Mouse (Mus musculus) neural tube, embryonic 11.5 days (tissue): Measurements from ENCODE around the gene Chek2. TPM values are rescaled to one million over a fixed set of nuclear protein-coding genes. Genes with fewer than 3 reads are reported as not detected.
A peak's percentile ranks its signal among the peaks of the same experiment; 100 is the strongest.
"Not testable (repeated sequence)": the region's sequence is repeated elsewhere in the genome, so short reads cannot be mapped to it uniquely, and the experiment has no call there.

Source experiments
- ATAC-seq: fragments of 200-750 bp; cut with Nextera tagmentation; 2 replicates; pipeline ENCODE4 v1.8.0; 2017; ENCODE audit warnings: moderate number of reproducible peaks, mild to moderate bottlenecking, moderate TSS enrichment, moderate library complexity; ENCODE audit not compliant: insufficient read depth, low FRiP score, low TSS enrichment
- DNase-seq: peaks from one replicate; pipeline ENCODE4 v3.0.0-alpha.2; 2015; ENCODE audit warnings: low spot score
- H3K27ac ChIP-seq: fragments of 300-500 bp; sonication (generic); 2 replicates; pipeline ENCODE4 v1.5.1; 2014; ENCODE audit warnings: low read depth, mild to moderate bottlenecking, low read length
- H3K27me3 ChIP-seq: fragments of 300-500 bp; sonication (generic); 2 replicates; pipeline ENCODE4 v1.6.1; 2014; ENCODE audit warnings: mild to moderate bottlenecking, low read length, mixed read lengths; ENCODE audit not compliant: control insufficient read depth, insufficient read depth
- H3K36me3 ChIP-seq: fragments of 300-500 bp; sonication (generic); 2 replicates; pipeline ENCODE4 v1.6.1; 2014; ENCODE audit warnings: mild to moderate bottlenecking, low read length, moderate library complexity, mixed read lengths; ENCODE audit not compliant: control insufficient read depth, insufficient read depth
- H3K4me1 ChIP-seq: fragments of 300-500 bp; sonication (generic); 2 replicates; pipeline ENCODE4 v1.6.1; 2014; ENCODE audit warnings: low read length, mixed read lengths; ENCODE audit not compliant: control insufficient read depth, insufficient read depth
- H3K4me2 ChIP-seq: fragments of 300-500 bp; sonication (generic); 2 replicates; pipeline ENCODE4 v1.6.1; 2014; ENCODE audit warnings: low read depth, mild to moderate bottlenecking, moderate library complexity
- H3K4me3 ChIP-seq: fragments of 300-500 bp; sonication (generic); 2 replicates; pipeline ENCODE4 v1.5.1; 2014; ENCODE audit warnings: low read depth, low read length
- H3K9ac ChIP-seq: fragments of 300-500 bp; sonication (generic); 2 replicates; pipeline ENCODE4 v1.6.1; 2014; ENCODE audit warnings: mild to moderate bottlenecking, low read length
- H3K9me3 ChIP-seq: fragments of 300-500 bp; sonication (generic); 2 replicates; pipeline ENCODE4 v1.6.1; 2016; ENCODE audit warnings: low read length; ENCODE audit not compliant: control insufficient read depth
- WGBS: fragments of 180-500 bp; shearing (Covaris S2); extraction: QIAGEN DNeasy Blood & Tissue Kit; methylation state at CpG from one replicate; pipeline ENCODE4 v1.1.7; 2014; 5-methylcytosine and 5-hydroxymethylcytosine counted together
- polyA plus RNA-seq: library from polyadenylated mRNA; unstranded; fragments of >200 nt; fragmentation: Nextera tagmentation; extraction: Ambion mirVana; gene quantifications from 2 replicates; pipeline ENCODE4 v1.2.1, GENCODE M21; 2014

Gene Chek2
- polyA plus RNA-seq, 1 experiment from 2014 or later, result 24.2 TPM

GRCm38 (mm10) chr5:110831036-110831720 is 8.6 kb upstream of the Chek2 start:
- WGBS, result 91% methylated on average over 5 of the region's 5 CpGs
- Histone ChIP-seq H3K9ac (no peak overlapping the region), H3K27ac (no peak overlapping the region), H3K4me3 (no peak overlapping the region), H3K27me3 (no peaks in the 10 kb centered on the region), H3K4me2 (no peak overlapping the region), H3K9me3 (no peaks in the 10 kb centered on the region), H3K36me3 (no peaks in the 10 kb centered on the region), H3K4me1 (no peaks in the 10 kb centered on the region)
- DNase-seq, result no peak
- ATAC-seq, result no peak

- 0 out of 2 replicates have a peak, but pooled peaks cover 2% of the 10 kb centered on the region for H3K4me1 ChIP-seq
- DNase-seq (peak; percentile 49), ATAC-seq (no peak)
- no peaks in the 10 kb centered on the region for H3K36me3 ChIP-seq
- H3K4me2 ChIP-seq, result no peak overlapping the region
- H3K9ac ChIP-seq, result no peak overlapping the region
- WGBS, result 34% methylated on average over 3 of the region's 3 CpGs
- no peak overlapping the region for H3K4me3 ChIP-seq
- no peak overlapping the region for H3K27ac ChIP-seq
- no peaks in the 10 kb centered on the region for H3K27me3 ChIP-seq
- no peaks in the 10 kb centered on the region for H3K9me3 ChIP-seq
Observed at GRCm38 (mm10) chr5:110835959-110836358, 3.8 kb upstream of the Chek2 start.

GRCm38 (mm10) chr5:110838016-110838415 is 1.8 kb upstream of the Chek2 start:
- not testable (repeated sequence) for ATAC-seq, H3K4me3 ChIP-seq, DNase-seq, H3K9me3 ChIP-seq, H3K36me3 ChIP-seq, H3K27ac ChIP-seq, H3K4me2 ChIP-seq, H3K9ac ChIP-seq, H3K4me1 ChIP-seq, H3K27me3 ChIP-seq
- WGBS, result 84% methylated on average over 5 of the region's 5 CpGs

GRCm38 (mm10) chr5:110839038-110839677 is 621 bp upstream of the Chek2 start:
- H3K36me3 ChIP-seq, result no peaks in the 10 kb centered on the region
- H3K4me3 ChIP-seq, result peak overlapping the region; percentile 73
- H3K27me3 ChIP-seq, result no peaks in the 10 kb centered on the region
- H3K27ac ChIP-seq, result peak overlapping the region; percentile 60; the same call in 1 of the 2 replicates
- DNase-seq (no peak), ATAC-seq (no peak; the same call in 1 of the 2 replicates)
- H3K4me1 ChIP-seq, result 0 out of 2 replicates have a peak, but pooled peaks cover 2% of the 10 kb centered on the region
- H3K9ac ChIP-seq, result peak overlapping the region; percentile 79
- peak overlapping the region; percentile 87 for H3K4me2 ChIP-seq
- no peaks in the 10 kb centered on the region for H3K9me3 ChIP-seq
- 5% methylated on average over 28 of the region's 28 CpGs for WGBS

- WGBS, result 11% methylated on average over 4 of the region's 4 CpGs
- no peaks in the 10 kb centered on the region for H3K9me3 ChIP-seq
- H3K27me3 ChIP-seq, result no peaks in the 10 kb centered on the region
- peak overlapping the region; percentile 73 for H3K4me3 ChIP-seq
- H3K4me1 ChIP-seq, result 0 out of 2 replicates have a peak, but pooled peaks cover 2% of the 10 kb centered on the region
- peak; percentile 43 for DNase-seq
- ATAC-seq, result no peak
- peak overlapping the region; percentile 57 for H3K9ac ChIP-seq
- H3K4me2 ChIP-seq, result peak overlapping the region; percentile 78
- peaks cover under 1% of the 10 kb centered on the region; the same call in 1 of the 2 replicates for H3K36me3 ChIP-seq
- 0 out of 2 replicates have a peak overlapping the region, but pooled peaks have one; percentile 35 for H3K27ac ChIP-seq
Observed at GRCm38 (mm10) chr5:110840465-110840864, 686 bp downstream of the Chek2 start.

- no peak for ATAC-seq
- no peak overlapping the region for H3K4me2 ChIP-seq
- H3K9me3 ChIP-seq, result no peaks in the 10 kb centered on the region
- H3K4me1 ChIP-seq, result 0 out of 2 replicates have a peak, but pooled peaks cover 2% of the 10 kb centered on the region
- H3K36me3 ChIP-seq, result peaks cover 2% of the 10 kb centered on the region; the same call in 1 of the 2 replicates
- H3K9ac ChIP-seq, result no peak overlapping the region
- no peak overlapping the region for H3K27ac ChIP-seq
- DNase-seq, result no peak
- no peaks in the 10 kb centered on the region for H3K27me3 ChIP-seq
- H3K4me3 ChIP-seq, result no peak overlapping the region
- WGBS, result 92% methylated on average over 14 of the region's 14 CpGs
Observed at GRCm38 (mm10) chr5:110841046-110841862, 1.5 kb downstream of the Chek2 start.

GRCm38 (mm10) chr5:110852990-110853389 is 13.2 kb downstream of the Chek2 start:
- Histone ChIP-seq H3K36me3 (no peaks in the 10 kb centered on the region; the same call in 1 of the 2 replicates), H3K4me3 (no peak overlapping the region), H3K9ac (no peak overlapping the region), H3K27me3 (no peaks in the 10 kb centered on the region), H3K27ac (no peak overlapping the region), H3K9me3 (no peaks in the 10 kb centered on the region), H3K4me2 (no peak overlapping the region), H3K4me1 (no peaks in the 10 kb centered on the region)
- 88% methylated on average over 1 of the region's 1 CpGs for WGBS
- ATAC-seq (no peak), DNase-seq (no peak)

- H3K4me3 ChIP-seq, result no peak overlapping the region
- no peak overlapping the region for H3K27ac ChIP-seq
- 0 out of 2 replicates have a peak, but pooled peaks cover 4% of the 10 kb centered on the region for H3K36me3 ChIP-seq
- no peak overlapping the region for H3K4me2 ChIP-seq
- H3K4me1 ChIP-seq, result no peaks in the 10 kb centered on the region
- no peak overlapping the region for H3K9ac ChIP-seq
- WGBS, result 83% methylated on average over 5 of the region's 5 CpGs
- ATAC-seq (no peak), DNase-seq (no peak)
- no peaks in the 10 kb centered on the region for H3K27me3 ChIP-seq
- no peaks in the 10 kb centered on the region for H3K9me3 ChIP-seq
Observed at GRCm38 (mm10) chr5:110857091-110857490, 17.3 kb downstream of the Chek2 start.
